Mouse (Mus musculus) kidney, postnatal 10 days (tissue): Measurements from ENCODE around the gene Sds.
"Not testable (repeated sequence)": the region's sequence is repeated elsewhere in the genome, so short reads cannot be mapped to it uniquely, and the experiment has no call there.

Experiments
- DNase-seq: peaks from one replicate; pipeline ENCODE4 v3.0.0; 2021; ENCODE audit warnings: mixed read lengths

Gene Sds

DNA sequence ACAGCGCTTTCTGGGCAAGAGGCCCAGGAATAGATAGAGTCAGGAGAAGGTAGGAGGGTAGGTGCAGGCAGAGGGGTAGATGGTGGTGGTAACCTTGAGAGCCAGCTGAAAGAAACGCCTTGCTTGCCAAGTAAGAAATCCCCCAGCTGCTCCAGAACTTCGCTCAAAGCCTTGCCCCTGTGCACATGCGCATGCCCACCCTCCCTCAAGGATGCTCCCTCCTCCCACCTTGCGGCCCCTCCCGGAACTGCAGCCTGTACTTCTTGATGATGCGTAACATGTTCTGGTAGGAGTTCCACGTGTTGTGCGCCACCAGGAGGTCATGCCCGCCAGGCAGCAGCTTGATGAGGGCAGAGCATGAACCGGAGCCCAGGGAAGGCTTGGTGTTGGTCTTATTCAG is 16.1 kb downstream of the Sds start:
- no peak for DNase-seq

DNA sequence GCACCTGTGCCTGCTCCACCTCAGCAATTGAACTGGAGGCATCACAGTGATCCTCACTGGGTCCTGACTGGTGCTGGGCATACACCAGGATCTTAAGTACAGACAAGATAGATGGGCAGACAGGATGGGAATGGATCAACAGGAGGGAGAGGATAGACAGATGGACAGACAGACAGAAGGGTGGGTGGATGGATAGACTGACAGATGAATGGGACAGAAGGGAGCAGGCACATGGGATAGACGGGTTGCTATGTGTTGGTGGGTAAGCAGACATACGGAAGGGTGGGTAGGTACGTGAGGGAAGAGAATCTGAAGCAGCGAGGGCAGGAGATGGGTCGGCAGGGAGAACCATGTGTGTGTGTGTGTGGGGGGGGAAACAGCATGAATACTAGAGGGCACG is 17.1 kb downstream of the Sds start:
- DNase-seq = no peak

- DNase-seq = no peak
Measured at GRCm38 (mm10) chr5:120493873-120494395, 17.6 kb downstream of the Sds start.

- DNase-seq = no peak
Measured at GRCm38 (mm10) chr5:120495064-120495702, 18.9 kb downstream of the Sds start.

GRCm38 (mm10) chr5:120495703-120496226 is 19.4 kb downstream of the Sds start:
- DNase-seq = no peak

GRCm38 (mm10) chr5:120497071-120497470 is 20.7 kb downstream of the Sds start:
- no peak for DNase-seq

GRCm38 (mm10) chr5:120499202-120499601 is 22.9 kb downstream of the Sds start:
- DNase-seq = no peak

DNA sequence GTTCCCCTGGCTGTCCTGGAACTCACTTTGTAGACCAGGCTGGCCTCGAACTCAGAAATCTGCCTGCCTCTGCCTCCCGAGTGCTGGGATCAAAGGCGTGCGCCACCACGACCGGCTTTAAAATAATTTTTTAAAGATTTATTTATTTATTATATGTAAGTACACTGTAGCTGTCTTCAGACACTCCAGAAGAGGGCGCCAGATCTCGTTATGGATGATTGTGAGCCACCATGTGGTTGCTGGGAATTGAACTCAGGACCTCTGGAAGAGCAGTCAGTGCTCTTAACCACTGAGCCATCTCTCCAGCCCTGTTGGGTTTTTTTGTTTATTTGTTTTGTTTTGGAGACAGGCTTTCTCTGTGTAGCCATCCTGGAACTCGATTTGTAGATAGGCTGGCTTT is 24.3 kb downstream of the Sds start:
- not testable (repeated sequence) for DNase-seq

- DNase-seq = no peak
Measured at GRCm38 (mm10) chr5:120502147-120502621, 25.9 kb downstream of the Sds start.

GRCm38 (mm10) chr5:120502675-120503143 is 26.4 kb downstream of the Sds start:
- no peak for DNase-seq

DNA sequence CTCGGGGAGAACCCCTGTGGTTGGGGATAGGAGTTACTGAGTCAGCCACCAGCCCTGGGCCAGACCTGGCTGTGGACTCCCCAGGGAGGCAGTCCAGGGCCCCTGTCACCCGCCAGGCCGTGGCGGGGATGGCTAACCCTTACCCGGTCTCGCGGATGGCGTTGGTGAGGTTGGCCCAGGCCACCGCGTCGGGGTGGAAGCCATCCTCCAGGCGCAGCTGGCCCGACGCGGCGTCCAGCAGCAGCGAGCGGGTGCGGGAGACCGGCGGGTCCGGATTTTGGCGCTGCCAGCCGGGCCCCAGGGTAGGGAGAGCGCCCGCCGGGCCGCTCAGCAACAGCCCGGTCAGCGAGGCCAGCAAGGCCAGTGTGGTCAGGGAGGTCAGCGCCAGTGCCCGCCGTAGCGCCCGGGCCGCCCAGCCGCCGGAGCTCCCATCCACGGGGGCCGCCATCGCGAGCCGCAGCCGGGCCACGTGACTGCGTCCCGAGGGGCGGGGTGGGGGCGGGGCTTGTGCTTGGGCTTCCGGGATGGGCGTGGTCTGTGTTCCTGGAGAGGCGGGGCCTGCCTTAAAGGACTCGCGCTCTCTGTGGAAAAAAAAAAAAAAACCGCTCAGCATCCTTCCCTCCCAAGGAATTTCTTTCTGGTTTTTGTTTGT is 26.9 kb downstream of the Sds start, which contains the start of gene Plbd2:
Gene Plbd2, minus strand, starts transcription at position 482 of the 652 bp plus-strand sequence.
- DNase-seq = peak; percentile 95

DNA sequence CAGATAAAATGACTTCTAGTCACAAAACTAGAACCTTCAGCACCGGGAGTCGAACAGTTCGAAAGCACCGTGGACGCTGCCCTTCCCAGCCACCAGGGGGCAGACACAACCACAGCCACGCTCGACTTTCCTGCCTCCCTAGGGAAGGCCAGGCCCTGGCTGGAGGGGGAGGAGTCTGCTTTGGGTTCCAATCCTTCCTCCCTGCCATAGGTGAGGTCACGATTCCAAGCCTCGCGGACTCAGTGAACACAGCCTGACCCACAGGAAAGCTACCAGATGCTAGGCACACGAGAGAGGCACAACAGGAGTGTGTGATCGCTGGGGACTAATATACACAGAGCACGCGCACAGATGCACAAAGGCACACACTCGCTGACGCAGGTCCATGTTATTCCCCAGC is 29.0 kb downstream of the Sds start:
- peak; percentile 87 for DNase-seq

DNA sequence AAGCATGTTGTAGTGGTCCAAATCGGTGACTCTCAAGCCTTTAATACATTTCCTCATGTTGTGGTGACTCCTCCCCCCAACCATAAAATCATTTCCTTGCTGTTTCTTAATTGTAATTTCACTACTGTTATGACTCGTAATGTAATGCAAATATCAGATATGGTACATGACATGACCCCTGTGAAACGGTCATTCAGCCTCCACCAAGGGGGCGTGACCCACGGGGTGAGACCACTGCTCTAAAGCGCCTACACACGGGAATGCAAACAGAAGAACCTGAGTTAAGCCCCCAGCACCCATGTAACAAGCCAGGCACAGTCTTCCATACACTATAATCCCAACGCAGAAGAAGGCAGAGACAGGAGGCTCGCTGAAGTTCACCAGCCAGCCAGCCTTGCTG is 29.5 kb downstream of the Sds start:
- no peak for DNase-seq

DNA sequence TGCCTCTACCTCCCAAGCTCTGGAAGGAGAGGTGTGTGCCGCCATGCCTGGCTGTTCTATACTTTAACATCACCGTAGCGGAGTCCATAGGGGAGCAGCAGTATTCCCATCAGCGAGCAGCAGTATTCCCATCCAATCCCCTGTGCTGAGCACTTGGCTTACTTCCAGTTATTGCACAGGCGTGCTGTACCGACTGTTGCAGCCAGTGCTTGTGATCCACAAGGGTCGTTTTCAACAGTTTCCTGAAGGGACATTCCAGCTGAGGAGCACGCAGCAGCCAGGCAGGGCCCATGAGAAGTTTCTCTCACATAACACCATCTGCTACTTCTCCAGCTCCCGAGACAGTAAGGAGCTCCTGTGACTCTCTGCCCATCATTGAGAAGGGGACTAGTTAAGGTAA is 30.2 kb downstream of the Sds start:
- DNase-seq = no peak

GRCm38 (mm10) chr5:120507311-120507710 is 31.0 kb downstream of the Sds start:
- no peak for DNase-seq

DNA sequence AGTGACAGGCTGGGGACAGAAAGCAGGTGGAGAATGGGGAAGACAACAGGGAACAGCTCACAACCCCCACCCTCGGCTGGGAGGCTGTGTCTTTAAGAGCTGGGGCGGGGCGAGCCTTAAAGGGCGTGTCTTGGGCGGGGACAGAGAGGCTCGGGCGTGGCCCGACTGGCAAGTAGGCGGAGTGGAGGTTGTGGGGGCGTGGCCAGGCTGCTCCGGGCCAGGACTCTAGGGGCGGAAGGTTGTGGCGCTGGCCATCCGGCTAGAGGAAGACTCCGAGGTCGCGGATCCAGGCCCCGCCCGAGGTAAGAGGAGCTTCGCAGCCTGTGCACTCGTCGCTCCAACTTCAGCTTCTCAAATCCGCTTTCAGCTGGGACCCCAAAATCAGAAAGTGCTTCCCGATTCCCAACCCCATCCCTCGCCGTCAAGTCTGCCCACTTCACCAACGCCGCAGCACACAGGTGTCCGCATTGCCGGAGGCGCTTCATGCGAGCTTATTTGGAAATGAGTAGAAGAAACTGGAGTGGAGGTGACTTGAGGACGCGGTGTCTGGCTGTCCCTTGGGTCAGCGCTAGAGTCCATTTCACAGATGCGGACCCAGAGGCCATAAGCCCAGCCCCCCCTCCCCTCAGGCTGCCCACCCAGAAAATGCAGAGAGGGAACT is 34.8 kb downstream of the Sds start, which contains the start of gene Slc8b1:
Gene Slc8b1, plus strand, starts transcription at position 187 of the 661 bp plus-strand sequence.
- DNase-seq = peak; percentile 99

DNA sequence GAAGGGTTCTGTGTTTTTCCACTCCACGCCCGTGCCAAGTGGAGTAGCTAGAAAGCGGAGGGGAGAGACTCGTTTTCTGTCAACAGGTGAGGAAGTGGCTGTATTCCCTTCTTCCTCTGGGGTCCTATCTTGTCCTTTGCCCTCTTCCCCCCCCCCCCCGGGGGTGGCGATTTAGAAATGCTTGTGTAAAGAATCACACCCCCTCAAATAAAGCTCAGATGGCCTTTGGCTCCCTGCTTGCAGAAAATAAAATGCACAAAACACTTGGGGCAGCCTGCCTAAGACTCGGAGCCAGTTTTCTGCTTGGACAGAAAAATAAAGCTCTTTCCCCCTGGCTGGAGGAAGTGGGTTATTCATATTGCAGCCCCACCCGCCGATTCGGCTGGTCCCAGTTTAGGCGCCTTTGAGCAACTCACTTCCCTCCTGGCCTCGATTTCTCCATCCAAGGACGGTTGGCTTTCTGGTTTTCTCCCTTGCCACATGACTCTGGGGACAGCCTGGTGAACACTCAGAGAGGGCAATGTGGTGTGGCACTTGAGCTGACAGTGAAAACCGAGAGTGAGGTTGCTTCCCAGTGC is 35.4 kb downstream of the Sds start:
- DNase-seq = peak; percentile 52

- no peak for DNase-seq
Measured at GRCm38 (mm10) chr5:120512911-120513555, 36.7 kb downstream of the Sds start.

- DNase-seq = no peak
Measured at GRCm38 (mm10) chr5:120514031-120514677, 37.8 kb downstream of the Sds start.

DNA sequence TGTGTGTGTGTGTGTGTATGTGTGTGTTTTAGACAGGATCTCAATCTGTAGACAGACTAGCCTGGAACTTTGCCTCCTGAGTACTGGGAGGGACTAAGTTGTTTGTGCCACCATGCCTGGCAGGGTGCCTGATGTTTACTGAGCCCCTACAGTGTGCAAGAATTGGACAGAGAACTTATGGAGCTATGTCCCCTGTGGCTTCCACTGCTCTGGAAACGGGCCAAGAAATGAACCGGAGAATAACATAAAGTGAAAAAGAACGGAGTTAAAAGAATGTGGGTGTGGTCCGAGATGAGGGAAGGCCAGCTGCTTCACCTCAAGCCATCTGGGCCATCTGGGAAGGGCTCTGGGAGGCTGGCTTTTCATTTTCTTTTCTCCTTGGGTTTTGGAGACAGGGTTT is 38.4 kb downstream of the Sds start:
- DNase-seq = peak; percentile 82

DNA sequence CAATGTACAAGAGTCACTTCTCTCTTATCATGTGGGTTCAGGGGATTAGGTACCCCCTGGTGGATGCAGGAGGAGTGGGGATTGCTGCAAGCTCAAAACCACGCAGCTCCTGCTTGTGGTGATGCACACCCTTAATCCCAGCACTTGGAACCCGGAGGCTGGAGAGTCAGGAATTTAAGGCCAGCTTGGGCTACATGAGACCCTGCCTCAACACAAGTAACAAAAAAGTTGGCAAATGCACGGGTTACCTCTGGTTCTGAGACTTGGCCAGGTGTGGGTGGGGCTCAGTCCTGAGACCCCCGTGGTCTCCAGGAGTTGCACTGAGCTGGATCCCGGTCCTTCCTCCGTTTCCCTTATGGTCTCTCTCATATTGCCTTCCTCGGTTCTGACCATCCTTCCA is 39.1 kb downstream of the Sds start:
- DNase-seq = no peak
